Comparison of ENCODE assay signal across 21 mouse cellular contexts in the genomic region with DNA sequence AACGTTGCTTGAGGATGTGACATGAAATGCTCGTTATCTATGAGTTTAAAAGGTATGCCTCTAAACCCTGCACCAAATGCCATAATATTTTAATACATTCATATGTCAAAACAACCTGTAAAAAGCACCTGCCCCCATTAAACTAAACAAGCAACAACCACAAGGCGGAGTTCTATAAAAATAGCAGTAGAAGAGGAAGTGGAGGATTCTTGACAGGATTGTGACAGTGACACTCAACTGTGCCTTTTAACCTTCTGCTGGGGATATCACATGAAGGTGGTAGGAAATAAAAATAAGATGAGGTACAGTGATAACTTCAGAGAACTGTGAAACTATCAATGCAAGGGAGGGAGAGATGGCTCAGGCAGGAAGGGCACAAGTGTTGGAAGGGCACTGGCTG. TPM values are rescaled to one million over a fixed set of nuclear protein-coding genes. Genes with fewer than 3 reads are reported as not detected.
DNase-seq lines count a peak whose midpoint lies in the region; ATAC-seq and TF ChIP-seq lines count a peak whose summit lies in the region.
"Had no signal": no experiment of that assay in that cellular context is flagged by ENCODE, and none has a peak within 500 bp of the region (broad histone marks: within the 10 kb centered on the region; RNA-seq: fewer than 3 reads in every experiment).

No protein-coding gene starts in this region.

- H3K36me3 ChIP-seq in CH12.LX (replicated peaks in 1 of 2; ENCODE audit: control insufficient read depth in 1 of 2, insufficient read depth in 1 of 2, low read length in 1 of 2) = no peaks in the 10 kb centered on the region
- H3K36me3 ChIP-seq in splenic B cell, adult 2 months (ENCODE audit: control insufficient read depth, insufficient read depth, low read length, poor library complexity, severe bottlenecking) = no peaks in the 10 kb centered on the region
- H3K36me3 ChIP-seq: heart, embryonic 12.5 days; hindbrain, embryonic 15.5 days had no signal

- no peaks in the 10 kb centered on the region for H3K27me3 ChIP-seq in CH12.LX (replicated peaks)
- H3K27me3 ChIP-seq in splenic B cell, adult 2 months (ENCODE audit: control insufficient read depth, insufficient read depth, low read length, poor library complexity, severe bottlenecking) = no peaks in the 10 kb centered on the region; the same call in 1 of the 2 replicates
- H3K27me3 ChIP-seq: forebrain, embryonic 13.5 days; heart, embryonic 12.5 days; hindbrain, embryonic 15.5 days had no signal

- 0 out of 2 replicates have a peak, but pooled peaks have one; percentile 29 for ATAC-seq in common myeloid progenitor, adult 5-6 weeks (replicated peaks; ENCODE audit: low read depth, poor library complexity, severe bottlenecking)
- ATAC-seq: forebrain, embryonic 13.5 days; forebrain, postnatal 0 days; inflammation-experienced regulatory T-cells, adult 6 months had no signal

- no peak for TF ChIP-seq EP300 in CH12.LX (IDR thresholded peaks at IDR 0.05; ENCODE audit: low read length)

- H3K4me3 ChIP-seq in CH12.LX (replicated peaks in 1 of 3; ENCODE audit: low read depth in 2 of 3, low read length in 2 of 3, poor library complexity in 1 of 3) = no peak overlapping the region
- H3K4me3 ChIP-seq: forebrain, embryonic 13.5 days; heart, embryonic 12.5 days; hindbrain, embryonic 15.5 days had no signal

- no peaks in the 10 kb centered on the region for H3K9me3 ChIP-seq in CH12.LX (replicated peaks; ENCODE audit: low read length)
- H3K9me3 ChIP-seq: forebrain, embryonic 13.5 days; heart, embryonic 12.5 days; hindbrain, embryonic 15.5 days had no signal

- no peak overlapping the region for H3K27ac ChIP-seq in CH12.LX (ENCODE audit: insufficient read depth, low read depth)
- H3K27ac ChIP-seq: forebrain, embryonic 13.5 days; hindbrain, embryonic 15.5 days had no signal

- in situ Hi-C loops in CH12.LX (cut with MboI; ENCODE audit: low pct_ligation_motif_present, low pct_unique_long_range_greater_than_20kb, low sequenced_read_pairs) = no loop called here

- TF ChIP-seq POLR2A in CH12.LX (IDR thresholded peaks at IDR 0.05; ENCODE audit: low read depth, low read length) = no peak

- TF ChIP-seq RAD21 in CH12.LX (IDR thresholded peaks at IDR 0.05; ENCODE audit: low read depth, low read length) = no peak

- no peak overlapping the region; the same call in 1 of the 2 replicates for H3K4me2 ChIP-seq in CH12.LX (ENCODE audit: insufficient read depth, low read depth, poor library complexity, severe bottlenecking)
- H3K4me2 ChIP-seq: forebrain, embryonic 13.5 days; heart, embryonic 12.5 days; hindbrain, embryonic 15.5 days had no signal

- H3K79me2 ChIP-seq in CH12.LX (replicated peaks; ENCODE audit: control insufficient read depth, extremely low read depth, insufficient read depth, poor library complexity, severe bottlenecking) = no peaks in the 10 kb centered on the region

- no peak for TF ChIP-seq CTCF in CH12.LX (conservative IDR thresholded peaks at IDR 0.05 in 1 of 2, IDR thresholded peaks at IDR 0.05 in 1 of 2; ENCODE audit: low read depth in 2 of 2, low read length in 2 of 2)

- no peak overlapping the region for H3K9ac ChIP-seq in CH12.LX (ENCODE audit: insufficient read depth, low read depth)
- H3K9ac ChIP-seq: forebrain, embryonic 13.5 days; forebrain, postnatal 0 days; heart, embryonic 12.5 days; hindbrain, embryonic 15.5 days had no signal

- peaks cover 0 to 13% of the 10 kb centered on the region in 2 experiments; a peak in 2 of 4 replicates for H3K4me1 ChIP-seq in CH12.LX (ENCODE audit: control insufficient read depth in 1 of 2, insufficient read depth in 2 of 2)
- H3K4me1 ChIP-seq: forebrain, embryonic 13.5 days; heart, embryonic 12.5 days; hindbrain, embryonic 15.5 days had no signal

- DNase-seq in thymus, postnatal 0 days (ENCODE audit: low spot score) = peak; percentile 53
- DNase-seq in thymus, adult 18-20 months = no peak
- peak; percentile 16 for DNase-seq in CH12.LX (ENCODE audit: extremely low read depth)
- DNase-seq in splenic B cell, adult 2 months (ENCODE audit: low read depth, low spot score) = peak; percentile 4
- no peak for DNase-seq in left cerebral cortex, adult 18-20 months (ENCODE audit: low spot score in 2 of 2)
- DNase-seq in lung, postnatal 4 days = no peak
- DNase-seq: adrenal gland, adult 2 months; adrenal gland, postnatal 25 days; B cell, adult 2 months; cerebellum, adult 2 months; cerebellum, postnatal 14 days; forebrain, postnatal 0 days; gastrocnemius, postnatal 14 days; heart, postnatal 36 days; kidney, adult 11 months had no signal

- dilution Hi-C loops in CH12.LX (cut with MboI; ENCODE audit: extremely low pct_ligation_motif_present, extremely low pct_unique_long_range_greater_than_20kb, low sequenced_read_pairs) = no loop called here

TF ChIP-seq in CH12.LX, 34 proteins besides CTCF, POLR2A, EP300 and RAD21:
- no peak for TF ChIP-seq ZC3H11A (IDR thresholded peaks at IDR 0.05; ENCODE audit: low read depth, low read length)
- 0 out of 2 replicates have a peak, but pooled peaks have one; percentile 20 for TF ChIP-seq MEF2A (IDR thresholded peaks at IDR 0.05; ENCODE audit: borderline replicate concordance, low read depth, low read length)
- TF ChIP-seq POLR2AphosphoS2 (IDR thresholded peaks at IDR 0.05; ENCODE audit: low read depth, low read length) = no peak

RNA-seq across cellular contexts. Expression of gene Dbx2, which starts 58.6 kb away (rescaled TPM):
- polyA plus RNA-seq in thymus, postnatal 0 days (2015; fragmentation: Nextera tagmentation; extraction: Ambion mirVana) = 4.0 and 5.2 TPM in 2 replicates
- total RNA-seq in CH12.LX (2012; rRNA removed) = 0.04 and 0.47 TPM in 2 replicates
- 0.05 and 0.26 TPM in 2 replicates for total RNA-seq in CH12.LX (2014; rRNA removed)
- 0.35 and 0.51 TPM in 2 replicates for polyA plus RNA-seq in CH12.LX (2012; ENCODE audit: insufficient read length, low read depth)
- not detected in 2 replicates for total RNA-seq in common myeloid progenitor, adult 5-6 weeks (2017)
- total RNA-seq in left cerebral cortex, adult 18-20 months (2021) = 10 to 100 TPM; 23.2 to 28.8 TPM
- total RNA-seq: adrenal gland, adult 2 months; adrenal gland, postnatal 25 days; gastrocnemius, postnatal 14 days; heart, adult 8-10 months; heart, postnatal 36 days had no signal
- polyA plus RNA-seq: forebrain, embryonic 13.5 days; heart, embryonic 12.5 days; inflammation-experienced regulatory T-cells, adult 6 months had no signal

Comparison
In these comparisons a context has a peak if more than half of its experiments do, and no peak if none do; other contexts are left out.
1. DNase-seq: peak in thymus, postnatal 0 days (single experiment), CH12.LX (single experiment) and splenic B cell, adult 2 months (single experiment); none in thymus, adult 18-20 months (0 of 2), left cerebral cortex, adult 18-20 months (0 of 2) and lung, postnatal 4 days (0 of 2).
2. RNA of gene Dbx2, which starts 58.6 kb away (total RNA-seq): 23.2 to 28.8 TPM in left cerebral cortex, adult 18-20 months; 0.04 to 0.47 TPM in CH12.LX and not detected in common myeloid progenitor, adult 5-6 weeks; every median in the first group is over 10 times any median in the second.